Mouse (Mus musculus): Measurements from ENCODE around the gene Avpr1b. TPM values are rescaled to one million over a fixed set of nuclear protein-coding genes. Genes with fewer than 3 reads are reported as not detected.

The Avpr1b gene
- polyA plus RNA-seq, 1 experiment = not detected

GRCm38 (mm10) chr1:131578943-131579680 is 19.9 kb upstream of the Avpr1b start:
- TF ChIP-seq CTCF (IDR thresholded peaks at IDR 0.05; ENCODE audit: borderline replicate concordance, insufficient read depth, low read length) (no peak), POLR2A (IDR thresholded peaks at IDR 0.05; ENCODE audit: low read depth, low read length) (no peak)
- Histone ChIP-seq H3K4me1 (ENCODE audit: control insufficient read depth, insufficient read depth, low read length) (no peaks in the 10 kb centered on the region), H3K27ac (ENCODE audit: insufficient read depth, low read length) (no peak overlapping the region), H3K4me3 (ENCODE audit: insufficient read depth, low read length) (no peak overlapping the region)

GRCm38 (mm10) chr1:131580389-131580788 is 18.6 kb upstream of the Avpr1b start:
- no peak overlapping the region for H3K27ac ChIP-seq (ENCODE audit: insufficient read depth, low read length)
- H3K4me3 ChIP-seq (ENCODE audit: insufficient read depth, low read length) = no peak overlapping the region
- no peaks in the 10 kb centered on the region for H3K4me1 ChIP-seq (ENCODE audit: control insufficient read depth, insufficient read depth, low read length)
- TF ChIP-seq POLR2A (IDR thresholded peaks at IDR 0.05; ENCODE audit: low read depth, low read length) (no peak), CTCF (IDR thresholded peaks at IDR 0.05; ENCODE audit: borderline replicate concordance, insufficient read depth, low read length) (no peak)

- no peak for TF ChIP-seq CTCF (IDR thresholded peaks at IDR 0.05; ENCODE audit: borderline replicate concordance, insufficient read depth, low read length)
- no peaks in the 10 kb centered on the region for H3K4me1 ChIP-seq (ENCODE audit: control insufficient read depth, insufficient read depth, low read length)
- no peak overlapping the region for H3K4me3 ChIP-seq (ENCODE audit: insufficient read depth, low read length)
- no peak overlapping the region for H3K27ac ChIP-seq (ENCODE audit: insufficient read depth, low read length)
Measured at GRCm38 (mm10) chr1:131583598-131583997, 15.4 kb upstream of the Avpr1b start.

GRCm38 (mm10) chr1:131586836-131587235 is 12.2 kb upstream of the Avpr1b start:
- Histone ChIP-seq H3K4me1 (ENCODE audit: control insufficient read depth, insufficient read depth, low read length) (no peaks in the 10 kb centered on the region), H3K27ac (ENCODE audit: insufficient read depth, low read length) (no peak overlapping the region), H3K4me3 (ENCODE audit: insufficient read depth, low read length) (no peak overlapping the region)
- no peak for TF ChIP-seq POLR2A (IDR thresholded peaks at IDR 0.05; ENCODE audit: low read depth, low read length)
- TF ChIP-seq CTCF (IDR thresholded peaks at IDR 0.05; ENCODE audit: borderline replicate concordance, insufficient read depth, low read length) = no peak

- no peak overlapping the region for H3K4me3 ChIP-seq (ENCODE audit: insufficient read depth, low read length)
- TF ChIP-seq CTCF (IDR thresholded peaks at IDR 0.05; ENCODE audit: borderline replicate concordance, insufficient read depth, low read length) (peak; percentile 31; the same call in 1 of the 2 replicates), POLR2A (IDR thresholded peaks at IDR 0.05; ENCODE audit: low read depth, low read length) (no peak)
- no peaks in the 10 kb centered on the region for H3K4me1 ChIP-seq (ENCODE audit: control insufficient read depth, insufficient read depth, low read length)
- no peak overlapping the region for H3K27ac ChIP-seq (ENCODE audit: insufficient read depth, low read length)
Measured at GRCm38 (mm10) chr1:131600314-131600713, 1.3 kb downstream of the Avpr1b start.

GRCm38 (mm10) chr1:131606719-131607118 is 7.7 kb downstream of the Avpr1b start:
- TF ChIP-seq CTCF (IDR thresholded peaks at IDR 0.05; ENCODE audit: borderline replicate concordance, insufficient read depth, low read length) (no peak), POLR2A (IDR thresholded peaks at IDR 0.05; ENCODE audit: low read depth, low read length) (no peak)
- H3K4me1 ChIP-seq (ENCODE audit: control insufficient read depth, insufficient read depth, low read length) = no peaks in the 10 kb centered on the region
- no peak overlapping the region for H3K27ac ChIP-seq (ENCODE audit: insufficient read depth, low read length)
- H3K4me3 ChIP-seq (ENCODE audit: insufficient read depth, low read length) = no peak overlapping the region

GRCm38 (mm10) chr1:131612556-131613155 is 13.6 kb downstream of the Avpr1b start:
- Histone ChIP-seq H3K4me3 (ENCODE audit: insufficient read depth, low read length) (no peak overlapping the region), H3K4me1 (ENCODE audit: control insufficient read depth, insufficient read depth, low read length) (no peaks in the 10 kb centered on the region)
- TF ChIP-seq POLR2A (IDR thresholded peaks at IDR 0.05; ENCODE audit: low read depth, low read length) (no peak), CTCF (IDR thresholded peaks at IDR 0.05; ENCODE audit: borderline replicate concordance, insufficient read depth, low read length) (no peak)

GRCm38 (mm10) chr1:131613361-131614133 is 14.5 kb downstream of the Avpr1b start:
- H3K27ac ChIP-seq (ENCODE audit: insufficient read depth, low read length) = no peak overlapping the region
- no peaks in the 10 kb centered on the region for H3K4me1 ChIP-seq (ENCODE audit: control insufficient read depth, insufficient read depth, low read length)
- TF ChIP-seq CTCF (IDR thresholded peaks at IDR 0.05; ENCODE audit: borderline replicate concordance, insufficient read depth, low read length) (peak; percentile 75), POLR2A (IDR thresholded peaks at IDR 0.05; ENCODE audit: low read depth, low read length) (no peak)
- H3K4me3 ChIP-seq (ENCODE audit: insufficient read depth, low read length) = no peak overlapping the region

More at GRCm38 (mm10) chr1:131612556-131613155, 13.6 kb downstream of the Avpr1b start:
- no peak overlapping the region for H3K27ac ChIP-seq (ENCODE audit: insufficient read depth, low read length)

- no peak overlapping the region for H3K27ac ChIP-seq (ENCODE audit: insufficient read depth, low read length)
- H3K4me1 ChIP-seq (ENCODE audit: control insufficient read depth, insufficient read depth, low read length) = no peaks in the 10 kb centered on the region
- TF ChIP-seq CTCF (IDR thresholded peaks at IDR 0.05; ENCODE audit: borderline replicate concordance, insufficient read depth, low read length) (no peak), POLR2A (IDR thresholded peaks at IDR 0.05; ENCODE audit: low read depth, low read length) (no peak)
- H3K4me3 ChIP-seq (ENCODE audit: insufficient read depth, low read length) = no peak overlapping the region
Measured at GRCm38 (mm10) chr1:131614641-131615040, 15.6 kb downstream of the Avpr1b start.

Measured in embryonic fibroblast, embryonic 13.5 days (primary cell).